In the genomic region with DNA sequence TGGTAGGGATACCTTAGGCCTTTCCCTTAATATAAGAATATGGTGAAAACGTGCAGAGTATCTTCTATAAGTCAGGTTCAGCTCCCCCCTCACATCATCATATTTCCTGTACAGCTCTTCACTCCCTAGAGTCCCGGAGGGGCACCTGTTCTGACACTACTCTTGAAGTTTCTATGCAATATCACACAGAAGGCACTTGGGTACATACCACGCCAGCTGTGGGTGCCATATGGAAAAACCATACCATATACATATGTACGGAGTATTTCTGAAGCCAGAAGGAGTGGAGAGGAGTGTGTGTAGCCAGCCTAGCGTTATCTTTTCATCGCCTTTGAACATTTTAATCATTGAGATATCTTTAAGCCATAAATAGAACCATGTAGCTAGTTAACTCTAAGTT, we compare ENCODE assay signal across 24 mouse cellular contexts. TPM values are rescaled to one million over a fixed set of nuclear protein-coding genes. Genes with fewer than 3 reads are reported as not detected.
"Had no signal": no experiment of that assay in that cellular context is flagged by ENCODE, and none has a peak within 500 bp of the region (broad histone marks: within the 10 kb centered on the region; RNA-seq: fewer than 3 reads in every experiment).

No protein-coding gene starts in this region.

- H3K36me3 ChIP-seq: neural tube, embryonic 13.5 days; neural tube, embryonic 15.5 days had no signal

- H3K4me2 ChIP-seq: lung, embryonic 14.5 days; midbrain, embryonic 12.5 days; neural tube, embryonic 13.5 days; neural tube, embryonic 15.5 days had no signal

- H3K9me3 ChIP-seq: midbrain, embryonic 10.5 days; midbrain, embryonic 12.5 days; neural tube, embryonic 13.5 days; neural tube, embryonic 15.5 days had no signal

- H3K27me3 ChIP-seq: midbrain, embryonic 12.5 days; neural tube, embryonic 13.5 days; neural tube, embryonic 15.5 days had no signal

- H3K4me3 ChIP-seq: midbrain, embryonic 10.5 days; midbrain, embryonic 12.5 days; myocyte; neural tube, embryonic 13.5 days; neural tube, embryonic 15.5 days had no signal

- ATAC-seq: midbrain, embryonic 16.5 days had no signal

- H3K9ac ChIP-seq: lung, embryonic 14.5 days; midbrain, embryonic 12.5 days; neural tube, embryonic 13.5 days; neural tube, embryonic 15.5 days had no signal

- H3K27ac ChIP-seq: midbrain, embryonic 10.5 days; midbrain, embryonic 12.5 days; neural tube, embryonic 13.5 days; neural tube, embryonic 15.5 days had no signal

- DNase-seq: lung, adult 18-20 months; lung, embryonic 14.5 days; lung, postnatal 10 days; lung, postnatal 4 days; midbrain, embryonic 14.5 days; retina, postnatal 1 day; right cerebral cortex, adult 18-20 months; right cerebral cortex, postnatal 14 days; right cerebral cortex, postnatal 4 days; spleen, adult 18-20 months; thymus, adult 18-20 months; thymus, postnatal 14 days; thymus, postnatal 36 days had no signal

RNA-seq across cellular contexts. Expression of a gene that starts 52.0 kb away (rescaled TPM):
- polyA plus RNA-seq: lung, embryonic 14.5 days; lung, embryonic 16.5 days; midbrain, embryonic 14.5 days; midbrain, embryonic 16.5 days; myocyte; neural tube, embryonic 11.5 days; neural tube, embryonic 13.5 days; small intestine, adult 2 months; stomach, embryonic 16.5 days; thymus, postnatal 0 days had no signal
